Comparison of ENCODE assay signal across 11 mouse cellular contexts in genomic region chr15:8761741-8762271, GRCm38 (mm10). TPM values are rescaled to one million over a fixed set of nuclear protein-coding genes. Genes with fewer than 3 reads are reported as not detected.
DNase-seq lines count a peak whose midpoint lies in the region; ATAC-seq lines count a peak whose summit lies in the region.
"Had no signal": no experiment of that assay in that cellular context is flagged by ENCODE, and none has a peak within 500 bp of the region (broad histone marks: within the 10 kb centered on the region; RNA-seq: fewer than 3 reads in every experiment).

No protein-coding gene starts in this region.

- H3K4me3 ChIP-seq in hindbrain, embryonic 10.5 days = no peak overlapping the region
- H3K4me3 ChIP-seq in hindbrain, embryonic 12.5 days = no peak overlapping the region
- H3K4me3 ChIP-seq in heart, embryonic 13.5 days = no peak overlapping the region
- H3K4me3 ChIP-seq in liver, embryonic 16.5 days (ENCODE audit: low read depth, low read length) = no peak overlapping the region; the same call in 1 of the 2 replicates
- H3K4me3 ChIP-seq: limb, embryonic 10.5 days; neural tube, embryonic 15.5 days had no signal

- H3K36me3 ChIP-seq in hindbrain, embryonic 10.5 days = no peaks in the 10 kb centered on the region
- no peaks in the 10 kb centered on the region for H3K36me3 ChIP-seq in hindbrain, embryonic 12.5 days
- no peaks in the 10 kb centered on the region for H3K36me3 ChIP-seq in heart, embryonic 13.5 days
- H3K36me3 ChIP-seq in liver, embryonic 16.5 days (ENCODE audit: control insufficient read depth, insufficient read depth) = no peaks in the 10 kb centered on the region
- H3K36me3 ChIP-seq: limb, embryonic 10.5 days; neural tube, embryonic 15.5 days had no signal

- H3K9me3 ChIP-seq in hindbrain, embryonic 10.5 days = no peaks in the 10 kb centered on the region
- no peaks in the 10 kb centered on the region for H3K9me3 ChIP-seq in hindbrain, embryonic 12.5 days (replicated peaks)
- no peaks in the 10 kb centered on the region for H3K9me3 ChIP-seq in heart, embryonic 13.5 days
- H3K9me3 ChIP-seq in liver, embryonic 16.5 days (replicated peaks; ENCODE audit: control insufficient read depth, low read length) = no peaks in the 10 kb centered on the region
- H3K9me3 ChIP-seq: limb, embryonic 10.5 days; neural tube, embryonic 15.5 days had no signal

- H3K27ac ChIP-seq in hindbrain, embryonic 10.5 days = 0 out of 2 replicates have a peak overlapping the region, but pooled peaks have one; percentile 0
- H3K27ac ChIP-seq in hindbrain, embryonic 12.5 days = no peak overlapping the region
- H3K27ac ChIP-seq in heart, embryonic 13.5 days (replicated peaks) = peak overlapping the region; percentile 80
- H3K27ac ChIP-seq in liver, embryonic 16.5 days (ENCODE audit: low read length) = peak overlapping the region; percentile 93
- H3K27ac ChIP-seq: limb, embryonic 10.5 days; neural tube, embryonic 15.5 days had no signal

- H3K4me1 ChIP-seq in hindbrain, embryonic 10.5 days (replicated peaks) = peaks cover 5% of the 10 kb centered on the region; the same call in 1 of the 2 replicates
- no peaks in the 10 kb centered on the region for H3K4me1 ChIP-seq in hindbrain, embryonic 12.5 days
- H3K4me1 ChIP-seq in heart, embryonic 13.5 days = peaks cover 20% of the 10 kb centered on the region
- peaks cover 28% of the 10 kb centered on the region for H3K4me1 ChIP-seq in liver, embryonic 16.5 days (ENCODE audit: control insufficient read depth, low read depth, low read length)
- H3K4me1 ChIP-seq: limb, embryonic 10.5 days; neural tube, embryonic 15.5 days had no signal

- no peak overlapping the region for H3K9ac ChIP-seq in hindbrain, embryonic 12.5 days
- no peak overlapping the region; the same call in 1 of the 2 replicates for H3K9ac ChIP-seq in heart, embryonic 13.5 days
- peak overlapping the region; percentile 47; the same call in 1 of the 2 replicates for H3K9ac ChIP-seq in liver, embryonic 16.5 days (ENCODE audit: low read depth, low read length)
- H3K9ac ChIP-seq: neural tube, embryonic 15.5 days had no signal

- WGBS in hindbrain, embryonic 10.5 days = 47% methylated on average over 9 of the region's 9 CpGs
- WGBS in hindbrain, embryonic 12.5 days = 55% methylated on average over 9 of the region's 9 CpGs
- 5% methylated on average over 9 of the region's 9 CpGs for WGBS in heart, embryonic 13.5 days
- WGBS in liver, embryonic 16.5 days (ENCODE audit: insufficient replicate concordance) = 8% methylated on average over 9 of the region's 9 CpGs

- H3K27me3 ChIP-seq in hindbrain, embryonic 10.5 days (ENCODE audit: insufficient read depth, poor library complexity, severe bottlenecking) = no peaks in the 10 kb centered on the region
- no peaks in the 10 kb centered on the region for H3K27me3 ChIP-seq in hindbrain, embryonic 12.5 days
- no peaks in the 10 kb centered on the region for H3K27me3 ChIP-seq in heart, embryonic 13.5 days (replicated peaks)
- H3K27me3 ChIP-seq in liver, embryonic 16.5 days (ENCODE audit: control insufficient read depth, insufficient read depth, low read depth, low read length) = no peaks in the 10 kb centered on the region
- H3K27me3 ChIP-seq: CH12.LX; neural tube, embryonic 15.5 days had no signal

- peak; percentile 19 for DNase-seq in hindbrain, embryonic 10.5 days (ENCODE audit: low spot score)
- peak; percentile 12 for DNase-seq in NIH3T3 (ENCODE audit: low read depth)
- DNase-seq in thymus, postnatal 10 days (ENCODE audit: low spot score in 2 of 2) = no peak
- DNase-seq in layer of hippocampus, postnatal 36 days = no peak

- no peak overlapping the region for H3K4me2 ChIP-seq in hindbrain, embryonic 12.5 days (replicated peaks)
- H3K4me2 ChIP-seq in heart, embryonic 13.5 days = peak overlapping the region; percentile 54
- H3K4me2 ChIP-seq in liver, embryonic 16.5 days (ENCODE audit: low read depth, low read length) = peak overlapping the region; percentile 59
- H3K4me2 ChIP-seq: neural tube, embryonic 15.5 days had no signal

- ATAC-seq in hindbrain, embryonic 12.5 days (ENCODE audit: low FRiP score) = no peak
- no peak for ATAC-seq in heart, embryonic 13.5 days (ENCODE audit: extremely low read depth, insufficient number of reproducible peaks, low FRiP score, low TSS enrichment)
- peak; percentile 86 for ATAC-seq in liver, embryonic 16.5 days (ENCODE audit: low read depth)
- ATAC-seq in monocyte, adult 5-6 weeks (replicated peaks; ENCODE audit: insufficient number of reproducible peaks, low FRiP score, low TSS enrichment, poor library complexity, severe bottlenecking) = no peak

RNA-seq across cellular contexts. Expression of gene Slc1a3, which starts 51.2 kb away (rescaled TPM):
- 26.1 and 28.2 TPM in 2 replicates for polyA plus RNA-seq in hindbrain, embryonic 10.5 days (2016; fragmentation: Nextera tagmentation; extraction: Ambion mirVana)
- polyA plus RNA-seq in hindbrain, embryonic 12.5 days (2016; fragmentation: Nextera tagmentation; extraction: Ambion mirVana) = 97.2 and 112 TPM in 2 replicates
- 12.7 and 14.8 TPM in 2 replicates for polyA plus RNA-seq in heart, embryonic 13.5 days (2015; fragmentation: Nextera tagmentation; extraction: Ambion mirVana)
- 0.18 and 0.47 TPM in 2 replicates for polyA plus RNA-seq in liver, embryonic 16.5 days (2015; fragmentation: Nextera tagmentation; extraction: Ambion mirVana)
- total RNA-seq in monocyte, adult 5-6 weeks (2017) = 0.38 TPM in 1 of 3 replicates, not detected in the others
- total RNA-seq in layer of hippocampus, postnatal 36 days (2021) = 100 to 1,000 TPM; 377 to 416 TPM

Comparison
In these comparisons a context has a peak if more than half of its experiments do, and no peak if none do; other contexts are left out.
1. DNase-seq: peak in hindbrain, embryonic 10.5 days (single experiment) and NIH3T3 (single experiment); none in thymus, postnatal 10 days (0 of 2) and layer of hippocampus, postnatal 36 days (0 of 2).